Mouse (Mus musculus) adrenal gland, postnatal 36 days (tissue): ENCODE results near the gene Olfr339. TPM values are rescaled to one million over a fixed set of nuclear protein-coding genes. Genes with fewer than 3 reads are reported as not detected.
"Not testable (repeated sequence)": the region's sequence is repeated elsewhere in the genome, so short reads cannot be mapped to it uniquely, and the experiment has no call there.

Experiments used
- DNase-seq, 2 experiments: peaks; one replicate each; pipeline ENCODE4 v3.0.0; 2021; ENCODE audit warnings: mixed read lengths in 1 of 2
- long read RNA-seq, 2 experiments: library from polyadenylated mRNA; stranded (forward); transcript quantifications; one replicate each; pipeline ENCODE4 v2.0.0; 2021; ENCODE audit warnings: borderline sequencing depth in 2 of 2
- total RNA-seq, 2 experiments: library from RNA; stranded (reverse); gene quantifications; 2 replicates each; pipeline ENCODE4 v1.2.3; 2021

Gene Olfr339
- not detected for total RNA-seq
- long read RNA-seq, experiment 1, result 0 reads
- long read RNA-seq, experiment 2, result 0 reads

GRCm38 (mm10) chr2:36418647-36419046, at the start of gene Olfr339:
Gene Olfr339 (plus strand): TSS chr2:36418947.
- DNase-seq, result no peak

DNA sequence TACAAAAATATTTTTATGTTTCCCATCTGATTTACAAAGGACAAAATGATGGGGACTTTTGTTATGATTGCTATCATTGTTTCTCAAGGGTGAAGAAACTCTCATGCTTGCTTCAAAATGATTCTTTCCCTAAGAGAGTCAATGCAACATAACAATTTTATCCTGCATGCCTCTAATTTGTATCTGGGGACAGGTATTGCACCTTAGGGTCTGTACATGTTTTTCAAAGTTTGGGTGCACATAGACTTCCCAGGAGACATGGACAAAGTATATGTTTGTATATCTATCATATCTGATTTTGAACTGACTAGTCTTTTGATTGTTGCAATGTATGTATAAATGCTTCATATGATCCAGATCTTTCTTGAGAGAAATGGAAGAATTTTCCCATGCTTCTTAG, 45.5 kb upstream of the Olfr339 start, which contains the start of gene Olfr338:
Gene Olfr338 (plus strand): TSS at position 301 of the 400 bp plus-strand sequence.
- DNase-seq, result no peak

- not testable (repeated sequence) for DNase-seq
Observed at GRCm38 (mm10) chr2:36415174-36415573, 3.6 kb upstream of the Olfr339 start.

DNA sequence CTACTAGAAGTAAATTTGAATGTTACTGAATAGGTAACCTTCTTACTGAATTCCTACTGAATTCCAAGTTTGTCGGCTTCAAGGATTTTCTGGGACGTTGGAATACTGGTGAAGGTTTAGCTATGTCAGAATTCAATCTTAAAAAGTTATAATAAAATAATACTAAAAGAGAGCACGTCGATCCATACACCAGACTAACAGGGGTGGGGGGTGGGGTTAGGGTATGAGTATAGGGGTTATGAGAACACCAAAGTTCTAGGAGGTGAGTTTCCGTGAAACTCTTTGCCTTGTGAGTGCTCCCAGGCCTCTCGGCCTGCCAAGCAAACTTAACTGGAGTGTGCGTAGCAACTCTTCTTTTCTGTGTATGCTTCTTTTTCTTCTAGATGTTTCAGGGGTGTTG, 3.2 kb upstream of the Olfr339 start:
- DNase-seq, result not testable (repeated sequence)

DNA sequence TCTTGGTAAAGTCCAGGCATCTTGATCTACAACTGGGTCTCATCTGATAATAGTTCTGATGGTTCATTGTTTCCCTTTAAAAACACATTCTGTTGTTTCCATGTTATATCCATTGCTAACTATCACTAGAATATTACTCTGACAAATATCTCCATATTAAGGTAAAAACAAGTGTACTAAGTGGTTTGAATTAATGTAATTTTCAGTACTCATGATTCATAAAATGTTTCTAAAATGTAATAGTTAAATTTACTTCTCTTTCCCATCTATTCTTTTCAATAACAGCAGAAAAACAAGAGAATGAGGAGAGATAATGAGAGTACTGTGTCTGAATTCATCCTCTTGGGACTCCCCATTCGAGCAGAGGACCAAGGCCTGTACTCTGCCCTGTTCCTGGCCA, 33.5 kb downstream of the Olfr339 start, which contains the start of gene Olfr340:
Gene Olfr340 (plus strand): TSS at position 301 of the 400 bp plus-strand sequence.
- DNase-seq, result no peak

GRCm38 (mm10) chr2:36473634-36474033, 54.9 kb downstream of the Olfr339 start:
- no peak for DNase-seq

Other genes with a start within 250 kb of the Olfr339 start
- gene Ptgs1, start 188.5 kb upstream of the Olfr339 start, total RNA-seq, result 10 to 100 TPM; 11.7 to 14.4 TPM
- not detected for gene Olfr338, start 45.4 kb upstream of the Olfr339 start, total RNA-seq
- gene Olfr340, start 33.6 kb downstream of the Olfr339 start, total RNA-seq, result not detected
- gene Olfr341, start 63.5 kb downstream of the Olfr339 start, total RNA-seq, result not detected
- not detected for gene Olfr342, start 106.1 kb downstream of the Olfr339 start, total RNA-seq
- gene Olfr344, start 147.7 kb downstream of the Olfr339 start, total RNA-seq, result not detected
- gene Olfr345, start 221.1 kb downstream of the Olfr339 start, total RNA-seq, result not detected